In the genomic region with DNA sequence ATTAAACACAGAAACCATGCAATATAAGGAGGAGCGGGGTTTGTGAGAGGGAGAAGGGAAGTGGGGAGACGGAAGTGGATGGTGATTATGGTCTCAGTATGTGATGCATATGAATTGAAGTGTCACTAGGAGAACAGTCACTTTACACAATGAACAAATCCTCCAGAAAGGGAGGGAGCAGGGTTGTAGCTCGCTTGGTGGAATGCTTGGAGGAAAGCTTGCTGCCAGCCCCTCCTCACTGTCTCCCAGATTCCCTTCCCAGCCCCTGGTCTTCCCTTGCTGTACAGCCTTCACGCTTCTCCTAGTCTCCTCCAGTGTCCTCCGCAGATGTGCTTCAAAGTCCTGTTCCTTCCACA, we compare ENCODE assay signal across 8 mouse cellular contexts. TPM values are rescaled to one million over a fixed set of nuclear protein-coding genes. Genes with fewer than 3 reads are reported as not detected.
DNase-seq lines count a peak whose midpoint lies in the region; ATAC-seq and TF ChIP-seq lines count a peak whose summit lies in the region.

No protein-coding gene starts in this region.

- TF ChIP-seq POLR2A in bone marrow macrophage, adult 2 months (IDR thresholded peaks at IDR 0.05; ENCODE audit: borderline replicate concordance, low read depth, low read length), result no peak

- peaks cover 8% of the 10 kb centered on the region; the same call in 1 of the 2 replicates for H3K4me1 ChIP-seq in heart, embryonic 10.5 days
- H3K4me1 ChIP-seq in bone marrow macrophage, adult 2 months (ENCODE audit: control insufficient read depth, insufficient read depth, low read length), result peaks cover 5% of the 10 kb centered on the region; the same call in 1 of the 2 replicates
- H3K4me1 ChIP-seq in hindbrain, embryonic 14.5 days (replicated peaks; ENCODE audit: control insufficient read depth, insufficient read depth, low read length), result no peaks in the 10 kb centered on the region; the same call in 1 of the 2 replicates
- no peaks in the 10 kb centered on the region for H3K4me1 ChIP-seq in midbrain, embryonic 12.5 days

- H3K36me3 ChIP-seq in heart, embryonic 10.5 days, result no peaks in the 10 kb centered on the region
- H3K36me3 ChIP-seq in hindbrain, embryonic 14.5 days (replicated peaks; ENCODE audit: control insufficient read depth, insufficient read depth), result no peaks in the 10 kb centered on the region
- no peaks in the 10 kb centered on the region for H3K36me3 ChIP-seq in midbrain, embryonic 12.5 days

- 0 out of 2 replicates have a peak, but pooled peaks have one; percentile 37 for ATAC-seq in hindbrain, embryonic 14.5 days (ENCODE audit: low FRiP score)
- ATAC-seq in midbrain, embryonic 12.5 days (ENCODE audit: low FRiP score, low read depth), result no peak

- H3K9me3 ChIP-seq in heart, embryonic 10.5 days, result no peaks in the 10 kb centered on the region
- H3K9me3 ChIP-seq in hindbrain, embryonic 14.5 days (ENCODE audit: control insufficient read depth, low read length), result no peaks in the 10 kb centered on the region
- no peaks in the 10 kb centered on the region for H3K9me3 ChIP-seq in midbrain, embryonic 12.5 days

- peaks cover 16% of the 10 kb centered on the region; the same call in 1 of the 2 replicates for H3K27me3 ChIP-seq in heart, embryonic 10.5 days (ENCODE audit: insufficient read depth, poor library complexity, severe bottlenecking)
- no peaks in the 10 kb centered on the region for H3K27me3 ChIP-seq in hindbrain, embryonic 14.5 days (ENCODE audit: control insufficient read depth, insufficient read depth, low read length)
- H3K27me3 ChIP-seq in midbrain, embryonic 12.5 days, result peaks cover 5% of the 10 kb centered on the region; the same call in 1 of the 2 replicates

- no peak overlapping the region for H3K27ac ChIP-seq in heart, embryonic 10.5 days
- H3K27ac ChIP-seq in bone marrow macrophage, adult 2 months (ENCODE audit: insufficient read depth, low read depth, low read length), result no peak overlapping the region
- no peak overlapping the region for H3K27ac ChIP-seq in hindbrain, embryonic 14.5 days
- no peak overlapping the region for H3K27ac ChIP-seq in midbrain, embryonic 12.5 days (replicated peaks)

- H3K4me2 ChIP-seq in hindbrain, embryonic 14.5 days (replicated peaks), result peak overlapping the region; percentile 45
- peak overlapping the region; percentile 43 for H3K4me2 ChIP-seq in midbrain, embryonic 12.5 days (replicated peaks)

- WGBS in heart, embryonic 10.5 days, result 36% methylated on average over 5 of the region's 5 CpGs
- 42% methylated on average over 5 of the region's 5 CpGs for WGBS in hindbrain, embryonic 14.5 days
- WGBS in midbrain, embryonic 12.5 days, result 40% methylated on average over 5 of the region's 5 CpGs

- no peak for TF ChIP-seq CTCF in bone marrow macrophage, adult 2 months (IDR thresholded peaks at IDR 0.05; ENCODE audit: low read depth, low read length)

- peak overlapping the region; percentile 51 for H3K4me3 ChIP-seq in heart, embryonic 10.5 days
- H3K4me3 ChIP-seq in bone marrow macrophage, adult 2 months (ENCODE audit: insufficient read depth, low read length), result peak overlapping the region; percentile 50
- H3K4me3 ChIP-seq in hindbrain, embryonic 14.5 days (replicated peaks; ENCODE audit: low read length), result peak overlapping the region; percentile 17
- H3K4me3 ChIP-seq in midbrain, embryonic 12.5 days, result peak overlapping the region; percentile 18

- no peak for DNase-seq in heart, embryonic 10.5 days (ENCODE audit: low spot score)
- no peak for DNase-seq in heart, adult 8-10 months (ENCODE audit: low spot score)
- DNase-seq in hindbrain, embryonic 14.5 days (ENCODE audit: low spot score), result no peak
- DNase-seq in left cerebral cortex, adult 18-20 months (ENCODE audit: low spot score in 2 of 2), result no peak
- DNase-seq in gastrocnemius, adult 8-10 months (ENCODE audit: low spot score in 2 of 2), result no peak
- DNase-seq in layer of hippocampus, adult 8-10 months (ENCODE audit: low spot score in 2 of 2), result no peak

- H3K9ac ChIP-seq in hindbrain, embryonic 14.5 days, result peak overlapping the region; percentile 20; the same call in 1 of the 2 replicates
- no peak overlapping the region; the same call in 1 of the 2 replicates for H3K9ac ChIP-seq in midbrain, embryonic 12.5 days (replicated peaks)

RNA-seq across cellular contexts. Expression of gene Gpld1, which starts 22.9 kb away (rescaled TPM):
- 0.11 and 0.33 TPM in 2 replicates for polyA plus RNA-seq in heart, embryonic 10.5 days (2016; fragmentation: Nextera tagmentation; extraction: Ambion mirVana)
- 1 to 10 TPM; 1.7 to 2.7 (median 2.3) TPM for total RNA-seq in heart, adult 8-10 months (2022)
- not detected in 2 replicates for polyA plus RNA-seq in bone marrow macrophage, adult 2 months (2012; ENCODE audit: insufficient read depth, insufficient read length, missing spikeins)
- polyA plus RNA-seq in hindbrain, embryonic 14.5 days (2014; fragmentation: Nextera tagmentation; extraction: Ambion mirVana), result 2.8 and 3.8 TPM in 2 replicates
- polyA plus RNA-seq in midbrain, embryonic 12.5 days (2016; fragmentation: Nextera tagmentation; extraction: Ambion mirVana), result 0.34 and 0.63 TPM in 2 replicates
- 10 to 100 TPM; 19.5 to 22.3 TPM for total RNA-seq in left cerebral cortex, adult 18-20 months (2021)
- 1 to 10 TPM in 1 of 4 experiments, under 1 TPM in 3; 0.36 to 1.3 (median 0.93) TPM for total RNA-seq in gastrocnemius, adult 8-10 months (2022)
- 10 to 100 TPM; 24.3 to 30.1 (median 27.6) TPM for total RNA-seq in layer of hippocampus, adult 8-10 months (2022)

RNA-seq across cellular contexts. Expression of gene Aldh5a1, which starts 28.4 kb away (rescaled TPM):
- 4.5 and 7.1 TPM in 2 replicates for polyA plus RNA-seq in heart, embryonic 10.5 days (2016; fragmentation: Nextera tagmentation; extraction: Ambion mirVana)
- total RNA-seq in heart, adult 8-10 months (2022), result 10 to 100 TPM; 26.2 to 29.8 (median 27.0) TPM
- polyA plus RNA-seq in bone marrow macrophage, adult 2 months (2012; ENCODE audit: insufficient read depth, insufficient read length, missing spikeins), result 0.32 and 0.37 TPM in 2 replicates
- 15.8 and 16.5 TPM in 2 replicates for polyA plus RNA-seq in hindbrain, embryonic 14.5 days (2014; fragmentation: Nextera tagmentation; extraction: Ambion mirVana)
- 9.9 and 10.1 TPM in 2 replicates for polyA plus RNA-seq in midbrain, embryonic 12.5 days (2016; fragmentation: Nextera tagmentation; extraction: Ambion mirVana)
- 10 to 100 TPM; 59.0 to 60.6 TPM for total RNA-seq in left cerebral cortex, adult 18-20 months (2021)
- total RNA-seq in gastrocnemius, adult 8-10 months (2022), result 1 to 10 TPM; 6.7 to 9.3 (median 8.1) TPM
- total RNA-seq in layer of hippocampus, adult 8-10 months (2022), result 10 to 100 TPM; 59.8 to 71.7 (median 64.2) TPM

RNA-seq across cellular contexts. Expression of gene Mrs2, which starts 54.4 kb away (rescaled TPM):
- polyA plus RNA-seq in heart, embryonic 10.5 days (2016; fragmentation: Nextera tagmentation; extraction: Ambion mirVana), result 18.5 and 19.8 TPM in 2 replicates
- total RNA-seq in heart, adult 8-10 months (2022), result 10 to 100 TPM; 41.8 to 54.6 (median 43.7) TPM
- polyA plus RNA-seq in bone marrow macrophage, adult 2 months (2012; ENCODE audit: insufficient read depth, insufficient read length, missing spikeins), result 11.3 and 15.8 TPM in 2 replicates
- polyA plus RNA-seq in hindbrain, embryonic 14.5 days (2014; fragmentation: Nextera tagmentation; extraction: Ambion mirVana), result 26.6 and 28.9 TPM in 2 replicates
- polyA plus RNA-seq in midbrain, embryonic 12.5 days (2016; fragmentation: Nextera tagmentation; extraction: Ambion mirVana), result 31.1 and 35.5 TPM in 2 replicates
- total RNA-seq in left cerebral cortex, adult 18-20 months (2021), result 10 to 100 TPM; 48.5 to 54.1 TPM
- total RNA-seq in gastrocnemius, adult 8-10 months (2022), result 10 to 100 TPM; 37.9 to 43.4 (median 40.0) TPM
- 10 to 100 TPM; 47.9 to 75.3 (median 57.4) TPM for total RNA-seq in layer of hippocampus, adult 8-10 months (2022)

Comparison
In these comparisons a context has a peak if more than half of its experiments do, and no peak if none do; other contexts are left out.
1. RNA of gene Gpld1, which starts 22.9 kb away (total RNA-seq): 24.3 to 30.1 TPM in layer of hippocampus, adult 8-10 months and 19.5 to 22.3 TPM in left cerebral cortex, adult 18-20 months; 1.7 to 2.7 TPM in heart, adult 8-10 months and 0.36 to 1.3 TPM in gastrocnemius, adult 8-10 months; every median in the first group is over 4 times any median in the second.
2. Peak in every context shown above with its lines, with median percentiles within 50 percentile points of each other: H3K4me3 ChIP-seq.